Mouse (Mus musculus): Measurements from ENCODE around the gene Phf11c. TPM values are rescaled to one million over a fixed set of nuclear protein-coding genes. Genes with fewer than 3 reads are reported as not detected.
"Not testable (repeated sequence)": the region's sequence is repeated elsewhere in the genome, so short reads cannot be mapped to it uniquely, and the experiment has no call there.

Phf11c gene
- polyA plus RNA-seq, 1 experiment from 2014 or later, result 0.49 TPM

DNA sequence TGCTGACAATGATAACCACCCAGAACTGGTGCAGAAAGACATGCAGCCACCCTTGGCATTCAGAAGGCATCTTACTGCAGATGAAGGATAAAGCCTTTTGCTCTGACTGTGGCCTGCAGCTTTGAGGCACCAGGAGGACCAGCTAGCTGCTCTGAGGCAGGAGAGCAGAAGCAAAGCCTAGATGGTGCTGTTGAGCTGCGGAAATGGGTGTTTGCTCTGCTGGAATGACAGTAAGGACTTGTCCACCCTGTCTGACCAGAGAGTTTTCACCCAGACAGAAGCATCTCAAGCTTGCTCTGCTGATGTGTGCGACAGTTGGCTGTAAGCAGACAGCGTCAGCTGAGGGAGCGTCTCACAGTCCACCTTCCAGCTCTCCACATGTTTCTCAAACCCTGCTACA, 5.0 kb downstream of the Phf11c start:
- 72% methylated on average over 4 of the region's 4 CpGs for WGBS

DNA sequence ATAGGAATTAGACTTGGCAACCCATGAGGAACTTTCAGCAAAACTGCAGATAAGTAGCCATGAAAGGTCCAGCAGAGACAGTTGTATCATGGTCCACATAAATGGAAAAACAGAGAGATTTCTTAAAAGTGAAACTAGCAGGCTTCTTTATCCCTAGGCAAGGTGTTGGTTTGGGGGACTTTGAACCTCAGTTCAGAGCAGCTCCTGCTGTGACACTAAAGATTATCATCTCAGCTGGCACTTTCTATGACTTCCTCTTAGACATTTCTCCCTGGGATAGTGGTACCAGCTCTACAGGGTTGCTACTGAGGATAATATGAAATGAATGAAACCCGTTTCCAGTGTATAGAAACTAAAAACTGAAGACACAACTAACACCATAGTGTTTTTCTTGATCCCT, 5.6 kb downstream of the Phf11c start:
- Histone ChIP-seq H3K27ac (no peak overlapping the region), H3K9me3 (no peaks in the 10 kb centered on the region), H3K36me3 (no peaks in the 10 kb centered on the region), H3K27me3 (ENCODE audit: insufficient read depth, poor library complexity, severe bottlenecking) (no peaks in the 10 kb centered on the region), H3K4me3 (no peak overlapping the region), H3K4me1 (no peaks in the 10 kb centered on the region)
- DNase-seq (ENCODE audit: low spot score), result no peak
- 46% methylated on average over 1 of the region's 1 CpGs for WGBS

More for the DNA sequence above, 5.0 kb downstream of the Phf11c start:
- H3K27me3 ChIP-seq (ENCODE audit: insufficient read depth, poor library complexity, severe bottlenecking); H3K36me3 ChIP-seq; H3K9me3 ChIP-seq; H3K27ac ChIP-seq; H3K4me3 ChIP-seq; DNase-seq (ENCODE audit: low spot score); H3K4me1 ChIP-seq: not testable (repeated sequence)

DNA sequence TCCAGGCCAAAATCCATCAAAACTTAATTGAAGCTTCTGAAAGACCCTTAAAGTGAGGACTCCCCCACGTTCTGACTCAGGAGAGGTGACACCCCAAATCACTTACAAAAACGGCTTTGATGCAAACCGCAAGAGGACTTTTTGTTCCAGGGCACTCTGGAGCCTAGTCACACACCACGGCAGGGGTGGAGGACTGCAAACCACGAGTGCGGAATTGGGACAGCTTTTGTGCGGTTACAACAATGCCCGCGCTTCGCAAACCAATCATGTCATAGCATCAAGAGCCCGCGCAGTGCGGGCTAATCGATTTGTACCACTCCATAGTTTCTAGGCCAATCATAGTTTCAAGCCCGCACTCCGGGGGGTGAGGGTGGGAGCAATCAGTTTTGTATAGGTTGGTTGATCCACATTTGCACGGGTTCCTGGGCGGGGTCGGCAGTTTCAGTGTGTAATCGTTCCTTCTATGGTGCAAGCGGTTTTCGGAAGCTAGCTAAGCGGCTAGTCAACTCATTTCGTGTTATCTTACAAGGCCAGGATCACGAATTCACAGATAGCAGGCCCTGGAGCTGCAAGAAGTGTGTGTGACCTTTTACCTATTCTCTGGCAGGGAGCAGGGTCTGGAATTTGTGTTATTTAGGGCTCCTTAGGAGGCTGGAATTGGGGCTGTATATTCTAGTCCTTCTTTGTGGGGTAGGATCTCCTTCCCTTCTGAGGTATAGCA, 24.7 kb downstream of the Phf11c start:
- Histone ChIP-seq H3K9me3 (peaks cover 4% of the 10 kb centered on the region; the same call in 1 of the 2 replicates), H3K36me3 (no peaks in the 10 kb centered on the region), H3K27me3 (ENCODE audit: insufficient read depth, poor library complexity, severe bottlenecking) (no peaks in the 10 kb centered on the region), H3K4me1 (peaks cover 7% of the 10 kb centered on the region), H3K4me3 (no peak overlapping the region), H3K27ac (no peak overlapping the region)
- DNase-seq (ENCODE audit: low spot score), result no peak
- 86% methylated on average over 25 of the region's 25 CpGs for WGBS

DNA sequence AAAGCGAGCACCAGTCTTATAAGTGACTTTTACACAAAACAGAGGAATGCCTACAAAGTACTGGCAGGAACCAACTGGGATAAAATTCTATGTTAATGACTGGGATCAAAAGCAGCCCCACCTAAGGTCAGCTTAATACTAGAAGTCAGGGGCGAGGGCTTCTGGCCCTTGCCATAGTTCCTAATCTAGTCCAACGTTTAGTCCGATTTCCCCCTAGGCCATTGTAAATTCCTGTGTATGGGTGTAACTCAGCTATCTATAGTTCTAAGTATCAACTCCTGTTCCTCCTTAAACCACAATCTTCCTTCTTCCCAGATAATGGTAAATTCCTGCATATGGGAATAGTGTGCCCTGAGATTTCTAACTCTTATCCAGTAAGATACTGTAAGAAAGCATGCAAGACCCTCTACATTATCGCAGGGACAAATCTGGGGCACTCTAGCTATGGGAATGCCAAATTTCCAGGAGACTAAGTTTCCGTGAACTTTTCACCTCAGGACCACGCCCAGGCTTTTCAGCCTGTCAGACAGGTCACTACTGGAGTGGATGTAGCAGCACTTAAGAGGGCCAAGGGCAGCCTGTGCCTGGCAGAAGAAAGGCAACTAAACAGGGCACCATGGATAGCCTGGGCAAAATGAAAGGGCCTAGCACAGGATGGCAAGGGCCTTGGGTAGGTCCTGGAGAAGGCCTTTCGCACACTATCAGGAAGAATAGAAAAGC, 28.6 kb downstream of the Phf11c start:
- whole genome bisulfite sequencing, result 54% methylated on average over 8 of the region's 8 CpGs
- Histone ChIP-seq H3K4me1 (peaks cover 7% of the 10 kb centered on the region), H3K9me3 (peaks cover under 1% of the 10 kb centered on the region; the same call in 1 of the 2 replicates), H3K27ac (no peak overlapping the region), H3K4me3 (no peak overlapping the region), H3K27me3 (ENCODE audit: insufficient read depth, poor library complexity, severe bottlenecking) (no peaks in the 10 kb centered on the region), H3K36me3 (no peaks in the 10 kb centered on the region)
- no peak for DNase-seq (ENCODE audit: low spot score)

DNA sequence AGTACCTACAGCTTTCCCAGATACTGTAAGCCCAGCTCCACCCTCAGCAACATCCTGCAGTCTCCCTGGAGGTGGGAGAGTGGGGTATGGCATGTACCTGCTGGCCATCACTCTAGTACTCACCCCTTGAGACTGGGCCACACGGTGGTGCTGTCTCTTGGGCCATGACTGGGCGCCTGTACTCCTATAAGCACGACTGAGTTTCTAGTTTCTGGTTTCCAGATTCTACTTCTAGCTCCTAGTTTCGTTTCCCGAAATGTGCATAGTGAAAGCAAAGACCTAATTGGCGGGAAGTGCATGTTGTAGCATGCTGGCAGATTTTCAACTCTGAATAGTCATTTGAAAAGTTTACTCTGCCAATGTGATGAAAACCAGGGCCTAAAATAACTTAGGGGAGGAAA, 29.9 kb downstream of the Phf11c start, which contains the start of gene Phf11d:
TSS of gene Phf11d (minus strand) at position 227 of the 401 bp plus-strand sequence.
- Histone ChIP-seq H3K36me3 (no peaks in the 10 kb centered on the region), H3K4me3 (no peak within 1 kb of the TSS), H3K4me1 (peaks cover 7% of the 10 kb centered on the region), H3K9me3 (no peaks in the 10 kb centered on the region), H3K27me3 (ENCODE audit: insufficient read depth, poor library complexity, severe bottlenecking) (no peaks in the 10 kb centered on the region), H3K27ac (no peak within 1 kb of the TSS)
- DNase-seq (ENCODE audit: low spot score), result no peak
- WGBS, result 78% methylated on average over 6 of the region's 6 CpGs

DNA sequence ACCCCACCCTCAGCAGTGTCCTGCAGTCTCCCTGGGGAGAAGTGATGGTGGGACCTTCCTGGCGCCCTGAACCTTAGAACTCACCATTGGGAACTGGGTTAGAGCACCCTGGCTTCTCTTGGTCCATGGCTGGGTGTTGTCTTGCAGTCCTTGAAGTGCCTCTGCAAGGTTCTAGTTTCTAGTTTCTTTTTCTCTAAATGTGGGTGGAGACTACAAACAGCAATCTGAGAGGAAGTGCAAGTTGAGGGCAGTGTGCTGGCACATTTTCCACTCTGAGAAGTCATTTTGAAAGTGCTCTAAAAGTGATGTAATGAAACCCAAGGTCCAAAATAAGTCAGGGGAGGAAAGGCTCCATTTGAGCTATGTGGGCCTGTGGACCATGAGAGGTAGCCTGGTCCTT, 54.0 kb downstream of the Phf11c start, which contains the start of gene Phf11b:
TSS of gene Phf11b (minus strand) at position 163 of the 400 bp plus-strand sequence.
- H3K27me3 ChIP-seq (ENCODE audit: insufficient read depth, poor library complexity, severe bottlenecking); H3K4me3 ChIP-seq; H3K27ac ChIP-seq; H3K4me1 ChIP-seq; H3K9me3 ChIP-seq; H3K36me3 ChIP-seq; DNase-seq (ENCODE audit: low spot score): not testable (repeated sequence)
- WGBS, result 63% methylated on average over 1 of the region's 1 CpGs

DNA sequence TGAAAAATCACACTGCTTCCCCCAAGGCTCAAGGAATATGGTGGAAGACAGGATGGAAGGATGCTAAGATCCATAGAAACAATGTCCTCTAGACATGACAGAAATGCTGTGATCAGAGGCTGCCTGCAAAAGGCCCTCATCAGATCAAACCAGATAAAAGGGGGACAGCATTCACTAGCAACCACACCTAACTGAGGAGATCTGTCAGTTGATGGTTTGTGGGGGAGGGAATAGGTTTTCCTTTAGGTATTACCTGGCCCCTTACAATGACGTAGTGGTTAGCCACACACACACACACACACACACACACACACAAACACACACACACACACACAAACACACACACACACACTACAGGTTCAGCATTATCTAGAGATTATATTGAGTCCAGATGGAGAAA, 55.6 kb downstream of the Phf11c start:
- no peaks in the 10 kb centered on the region for H3K27me3 ChIP-seq (ENCODE audit: insufficient read depth, poor library complexity, severe bottlenecking)
- no peak overlapping the region for H3K27ac ChIP-seq
- no peaks in the 10 kb centered on the region for H3K36me3 ChIP-seq
- H3K9me3 ChIP-seq, result no peaks in the 10 kb centered on the region
- 75% methylated on average over 1 of the region's 1 CpGs for WGBS
- H3K4me1 ChIP-seq, result no peaks in the 10 kb centered on the region
- DNase-seq (ENCODE audit: low spot score), result no peak
- H3K4me3 ChIP-seq, result no peak overlapping the region

DNA sequence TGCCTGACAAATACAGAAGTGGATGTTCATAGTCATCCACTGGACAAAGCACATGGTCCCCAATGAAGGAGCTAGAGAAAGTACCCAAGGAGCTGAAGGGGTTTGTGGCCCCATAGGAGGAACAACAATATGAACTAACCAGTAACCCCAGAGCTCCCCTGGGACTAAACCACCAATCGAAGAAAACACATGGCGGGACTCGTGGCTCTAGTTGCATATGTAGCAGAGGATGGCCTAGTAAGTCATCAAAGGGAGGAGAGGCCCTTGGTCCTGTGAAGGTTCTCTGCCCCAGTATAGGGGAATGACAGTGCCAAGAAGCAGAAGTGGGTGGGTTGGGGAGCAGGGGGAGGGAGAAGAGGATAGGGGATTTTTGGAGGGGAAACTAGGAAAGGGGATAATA, 59.1 kb downstream of the Phf11c start:
- 75% methylated on average over 3 of the region's 3 CpGs for WGBS
- H3K27me3 ChIP-seq (ENCODE audit: insufficient read depth, poor library complexity, severe bottlenecking); H3K4me1 ChIP-seq; DNase-seq (ENCODE audit: low spot score); H3K4me3 ChIP-seq; H3K27ac ChIP-seq; H3K9me3 ChIP-seq; H3K36me3 ChIP-seq: not testable (repeated sequence)

Other genes starting within 250 kb of the Phf11c start
- gene Gm5142, start 216.6 kb downstream of the Phf11c start, polyA plus RNA-seq (2016; fragmentation: Nextera tagmentation; extraction: Ambion mirVana), result not detected in 2 replicates
- gene Rcbtb1, start 194.2 kb downstream of the Phf11c start, polyA plus RNA-seq (2016; fragmentation: Nextera tagmentation; extraction: Ambion mirVana), result 36.1 and 63.3 TPM in 2 replicates
- gene Gm6904, start 135.2 kb downstream of the Phf11c start, polyA plus RNA-seq (2016; fragmentation: Nextera tagmentation; extraction: Ambion mirVana), result not detected in 2 replicates
- gene Phf11a, start 97.9 kb downstream of the Phf11c start, polyA plus RNA-seq (2016; fragmentation: Nextera tagmentation; extraction: Ambion mirVana), result not detected in 2 replicates
- 0.27 TPM in 1 of 2 replicates, not detected in the other for gene Phf11b, start 54.0 kb downstream of the Phf11c start, polyA plus RNA-seq (2016; fragmentation: Nextera tagmentation; extraction: Ambion mirVana)
- gene Phf11d, start 29.9 kb downstream of the Phf11c start, polyA plus RNA-seq (2016; fragmentation: Nextera tagmentation; extraction: Ambion mirVana), result 0.21 and 0.28 TPM in 2 replicates
- gene Setdb2, start 45.5 kb upstream of the Phf11c start, polyA plus RNA-seq (2016; fragmentation: Nextera tagmentation; extraction: Ambion mirVana), result 9.2 and 9.6 TPM in 2 replicates
- gene Cab39l, start 45.6 kb upstream of the Phf11c start, polyA plus RNA-seq (2016; fragmentation: Nextera tagmentation; extraction: Ambion mirVana), result 33.1 and 37.8 TPM in 2 replicates
- 25.7 and 28.0 TPM in 2 replicates for gene Cdadc1, start 202.6 kb upstream of the Phf11c start, polyA plus RNA-seq (2016; fragmentation: Nextera tagmentation; extraction: Ambion mirVana)
- gene Shisa2, start 229.9 kb upstream of the Phf11c start, polyA plus RNA-seq (2016; fragmentation: Nextera tagmentation; extraction: Ambion mirVana), result 9.4 and 23.6 TPM in 2 replicates